20 mouse cellular contexts compared by ENCODE assay signal in genomic region chr14:56283816-56284215, GRCm38 (mm10). TPM values are rescaled to one million over a fixed set of nuclear protein-coding genes. Genes with fewer than 3 reads are reported as not detected.
"Had no signal": no experiment of that assay in that cellular context is flagged by ENCODE, and none has a peak within 500 bp of the region (broad histone marks: within the 10 kb centered on the region; RNA-seq: fewer than 3 reads in every experiment).

No protein-coding gene starts in this region.

- H3K4me3 ChIP-seq: limb, embryonic 12.5 days; limb, embryonic 15.5 days; midbrain, embryonic 12.5 days; midbrain, embryonic 15.5 days; neural tube, embryonic 13.5 days; stomach, embryonic 15.5 days had no signal

- ATAC-seq: liver, postnatal 0 days; lung, postnatal 0 days; midbrain, embryonic 15.5 days had no signal

- H3K36me3 ChIP-seq: limb, embryonic 12.5 days; limb, embryonic 15.5 days; midbrain, embryonic 12.5 days; midbrain, embryonic 15.5 days; neural tube, embryonic 13.5 days; stomach, embryonic 15.5 days had no signal

- DNase-seq: kidney, adult 18-20 months; kidney, adult 9 months; kidney, postnatal 36 days; left cerebral cortex, postnatal 4 days; liver, postnatal 0 days; lung, embryonic 14.5 days; retina, postnatal 1 day; thymus, postnatal 36 days had no signal

- H3K27me3 ChIP-seq: limb, embryonic 12.5 days; limb, embryonic 15.5 days; midbrain, embryonic 12.5 days; midbrain, embryonic 15.5 days; neural tube, embryonic 13.5 days; stomach, embryonic 15.5 days had no signal

- H3K27ac ChIP-seq: kidney, postnatal 0 days; limb, embryonic 12.5 days; limb, embryonic 15.5 days; liver, embryonic 14.5 days; macrophage; midbrain, embryonic 12.5 days; midbrain, embryonic 15.5 days; neural tube, embryonic 13.5 days; stomach, embryonic 15.5 days had no signal

- H3K4me1 ChIP-seq: limb, embryonic 12.5 days; limb, embryonic 15.5 days; midbrain, embryonic 12.5 days; midbrain, embryonic 15.5 days; neural tube, embryonic 13.5 days; stomach, embryonic 15.5 days had no signal

RNA-seq across cellular contexts. Expression of gene Gzmb, which starts 21.8 kb away (rescaled TPM):
- polyA plus RNA-seq: kidney, postnatal 0 days; midbrain, embryonic 12.5 days; midbrain, embryonic 15.5 days; neural tube, embryonic 13.5 days had no signal

RNA-seq across cellular contexts. Expression of gene Gzmc, which starts 49.4 kb away (rescaled TPM):
- polyA plus RNA-seq: kidney, postnatal 0 days; limb, embryonic 12.5 days; liver, embryonic 11.5 days; liver, embryonic 14.5 days; lung, embryonic 14.5 days; lung, postnatal 0 days; macrophage; midbrain, embryonic 15.5 days; neural tube, embryonic 13.5 days; small intestine, adult 2 months; stomach, embryonic 15.5 days had no signal
